Mouse (Mus musculus): ENCODE data around the gene Suco.

DNA sequence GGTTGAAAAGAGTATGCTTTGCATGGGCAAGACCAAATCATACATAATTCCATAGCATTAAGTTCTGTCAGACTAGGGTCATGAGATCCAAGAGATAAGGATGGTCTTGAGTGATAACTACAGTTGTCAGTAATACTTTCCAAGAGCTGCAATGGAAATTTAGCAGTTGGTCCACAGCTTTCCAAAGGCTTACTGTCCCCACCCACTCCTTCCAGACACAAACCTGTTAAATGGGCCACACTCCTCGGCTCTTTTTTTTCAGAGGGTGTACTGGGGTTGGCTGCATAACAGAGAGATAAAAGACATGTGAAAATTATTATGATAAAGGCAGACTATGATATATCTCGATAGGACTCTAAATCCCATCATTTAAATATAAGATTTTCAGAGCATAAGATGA, 93.8 kb downstream of the Suco start:
- TF ChIP-seq CTCF (IDR thresholded peaks at IDR 0.05; ENCODE audit: insufficient read depth, low read length), result no peak
- no peak for TF ChIP-seq POLR2A (IDR thresholded peaks at IDR 0.05; ENCODE audit: borderline replicate concordance, extremely low read depth, low read depth, low read length)
